Mouse (Mus musculus): ENCODE results near the gene S1pr4.

Gene S1pr4

GRCm38 (mm10) chr10:81519227-81519977 is 19.5 kb upstream of the S1pr4 start:
- DNase-seq (ENCODE audit: low spot score in 2 of 2): no peak

GRCm38 (mm10) chr10:81518546-81518945 is 18.6 kb upstream of the S1pr4 start:
- peak; percentile 58 to 61 for DNase-seq (ENCODE audit: low spot score in 2 of 2)

- no peak for DNase-seq (ENCODE audit: low spot score in 2 of 2)
These were observed 17.3 kb upstream of the S1pr4 start for GRCm38 (mm10) chr10:81517227-81517626.

- DNase-seq (ENCODE audit: low spot score in 2 of 2): no peak
These were observed 13.9 kb upstream of the S1pr4 start for GRCm38 (mm10) chr10:81513798-81514197.

- no peak for DNase-seq (ENCODE audit: low spot score in 2 of 2)
These were observed 10.4 kb upstream of the S1pr4 start for GRCm38 (mm10) chr10:81510246-81510810.

GRCm38 (mm10) chr10:81507691-81508489 is 8.0 kb upstream of the S1pr4 start:
- DNase-seq (ENCODE audit: low spot score in 2 of 2): no peak

- no peak for DNase-seq (ENCODE audit: low spot score in 2 of 2)
These were observed 7.2 kb upstream of the S1pr4 start for GRCm38 (mm10) chr10:81507095-81507494.

GRCm38 (mm10) chr10:81505016-81505664 is 5.2 kb upstream of the S1pr4 start:
- DNase-seq (ENCODE audit: low spot score in 2 of 2): no peak

- DNase-seq (ENCODE audit: low spot score in 2 of 2): peak; percentile 91 to 94
These were observed 2.7 kb upstream of the S1pr4 start for GRCm38 (mm10) chr10:81502658-81503057.

- DNase-seq (ENCODE audit: low spot score in 2 of 2): no peak
These were observed 1.9 kb upstream of the S1pr4 start for GRCm38 (mm10) chr10:81501863-81502262.

- DNase-seq (ENCODE audit: low spot score in 2 of 2): no peak
These were observed 556 bp downstream of the S1pr4 start for GRCm38 (mm10) chr10:81499250-81499901.

GRCm38 (mm10) chr10:81498316-81499249 is 1.3 kb downstream of the S1pr4 start:
- no peak for DNase-seq (ENCODE audit: low spot score in 2 of 2)

- peak in 1 of 2 experiments; percentile 2 for DNase-seq (ENCODE audit: low spot score in 2 of 2)
These were observed 2.3 kb downstream of the S1pr4 start for GRCm38 (mm10) chr10:81497401-81498270.

GRCm38 (mm10) chr10:81496969-81497368 is 3.0 kb downstream of the S1pr4 start:
- DNase-seq (ENCODE audit: low spot score in 2 of 2): no peak

- DNase-seq (ENCODE audit: low spot score in 2 of 2): peak; percentile 99 to 100
These were observed 3.5 kb downstream of the S1pr4 start, which contains the start of gene Ncln for GRCm38 (mm10) chr10:81496264-81496901. Gene Ncln, minus strand, starts transcription at chr10:81496392.

GRCm38 (mm10) chr10:81495616-81496263 is 4.2 kb downstream of the S1pr4 start:
- DNase-seq (ENCODE audit: low spot score in 2 of 2): peak in 1 of 2 experiments; percentile 4

- DNase-seq (ENCODE audit: low spot score in 2 of 2): peak in 1 of 2 experiments; percentile 2
These were observed 4.8 kb downstream of the S1pr4 start for GRCm38 (mm10) chr10:81495151-81495550.

All from right cerebral cortex, adult 2 months (tissue).